Mouse (Mus musculus): Measurements from ENCODE around the gene Pde3a. TPM values are rescaled to one million over a fixed set of nuclear protein-coding genes. Genes with fewer than 3 reads are reported as not detected.

Pde3a gene
- polyA plus RNA-seq, 1 experiment = 0.04 TPM

DNA sequence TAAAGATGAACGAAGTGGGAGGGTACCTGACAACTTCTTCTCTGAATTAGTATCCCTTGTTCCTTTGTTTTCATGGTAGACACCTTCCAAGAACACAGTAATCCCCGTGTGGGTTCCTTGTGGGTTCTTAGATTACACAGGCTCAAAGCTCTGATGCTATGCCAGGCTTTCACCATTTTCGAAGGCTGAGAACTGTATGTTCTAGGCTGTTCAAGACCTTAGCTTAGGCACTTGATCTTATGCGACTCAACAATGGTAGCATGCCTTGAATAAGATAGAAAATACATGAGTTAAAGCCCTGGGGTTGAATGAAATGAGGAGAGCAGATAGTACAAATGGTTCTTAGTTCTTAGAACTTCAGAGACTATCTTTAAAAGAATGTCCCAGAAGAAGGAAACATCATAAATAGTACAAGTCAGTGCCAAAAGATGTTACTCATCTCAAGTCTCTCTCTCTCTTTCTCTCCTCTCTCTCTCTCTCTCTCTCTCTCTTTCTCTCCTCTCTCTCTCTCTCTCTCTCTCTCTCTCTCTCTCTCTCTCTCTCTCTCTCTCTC lies 83.6 kb downstream of the Pde3a start:
- Histone ChIP-seq H3K9me3 (replicated peaks; ENCODE audit: control insufficient read depth, insufficient read depth, low read length, poor library complexity, severe bottlenecking) (no peaks in the 10 kb centered on the region), H3K27me3 (ENCODE audit: control insufficient read depth, insufficient read depth, low read length, poor library complexity, severe bottlenecking) (no peaks in the 10 kb centered on the region), H3K4me1 (ENCODE audit: control insufficient read depth, insufficient read depth, low read length) (no peaks in the 10 kb centered on the region), H3K4me3 (ENCODE audit: low read depth, low read length) (no peak overlapping the region), H3K27ac (ENCODE audit: insufficient read depth, low read length) (no peak overlapping the region), H3K9ac (ENCODE audit: low read depth, poor library complexity, severe bottlenecking) (no peak overlapping the region), H3K36me3 (ENCODE audit: control insufficient read depth, insufficient read depth, low read length, poor library complexity, severe bottlenecking) (no peaks in the 10 kb centered on the region)
- TF ChIP-seq EP300 (IDR thresholded peaks at IDR 0.05; ENCODE audit: insufficient read depth, low read depth, low read length) = no peak
- no peak for TF ChIP-seq CTCF (IDR thresholded peaks at IDR 0.05; ENCODE audit: low read depth, low read length)
- TF ChIP-seq POLR2A (IDR thresholded peaks at IDR 0.05; ENCODE audit: insufficient read depth, low read length) = no peak

DNA sequence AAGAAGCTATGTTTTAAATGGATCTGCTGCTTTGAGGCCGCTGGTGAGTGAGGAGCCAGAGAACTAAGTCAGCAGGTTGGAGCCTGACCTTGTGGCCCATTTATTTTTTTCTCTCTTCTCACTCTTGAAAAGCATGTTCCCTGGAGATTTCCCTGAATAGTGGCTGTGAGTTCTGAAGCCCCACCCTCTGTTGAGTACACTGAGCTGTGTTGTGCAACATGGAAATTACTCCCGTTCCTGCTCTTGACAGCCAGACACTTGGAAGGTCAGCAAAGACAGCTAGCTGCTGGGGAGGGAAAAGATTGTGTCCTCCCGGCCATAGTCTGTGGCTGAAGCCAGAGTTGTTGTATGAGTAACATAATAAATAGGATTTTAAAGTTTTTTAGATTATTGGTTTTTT lies 84.2 kb downstream of the Pde3a start:
- TF ChIP-seq CTCF (IDR thresholded peaks at IDR 0.05; ENCODE audit: low read depth, low read length) (no peak), POLR2A (IDR thresholded peaks at IDR 0.05; ENCODE audit: insufficient read depth, low read length) (no peak), EP300 (IDR thresholded peaks at IDR 0.05; ENCODE audit: insufficient read depth, low read depth, low read length) (no peak)
- Histone ChIP-seq H3K4me3 (ENCODE audit: low read depth, low read length) (no peak overlapping the region), H3K27ac (ENCODE audit: insufficient read depth, low read length) (no peak overlapping the region), H3K36me3 (ENCODE audit: control insufficient read depth, insufficient read depth, low read length, poor library complexity, severe bottlenecking) (no peaks in the 10 kb centered on the region), H3K27me3 (ENCODE audit: control insufficient read depth, insufficient read depth, low read length, poor library complexity, severe bottlenecking) (no peaks in the 10 kb centered on the region), H3K9ac (ENCODE audit: low read depth, poor library complexity, severe bottlenecking) (no peak overlapping the region), H3K4me1 (ENCODE audit: control insufficient read depth, insufficient read depth, low read length) (no peaks in the 10 kb centered on the region), H3K9me3 (replicated peaks; ENCODE audit: control insufficient read depth, insufficient read depth, low read length, poor library complexity, severe bottlenecking) (no peaks in the 10 kb centered on the region)

DNA sequence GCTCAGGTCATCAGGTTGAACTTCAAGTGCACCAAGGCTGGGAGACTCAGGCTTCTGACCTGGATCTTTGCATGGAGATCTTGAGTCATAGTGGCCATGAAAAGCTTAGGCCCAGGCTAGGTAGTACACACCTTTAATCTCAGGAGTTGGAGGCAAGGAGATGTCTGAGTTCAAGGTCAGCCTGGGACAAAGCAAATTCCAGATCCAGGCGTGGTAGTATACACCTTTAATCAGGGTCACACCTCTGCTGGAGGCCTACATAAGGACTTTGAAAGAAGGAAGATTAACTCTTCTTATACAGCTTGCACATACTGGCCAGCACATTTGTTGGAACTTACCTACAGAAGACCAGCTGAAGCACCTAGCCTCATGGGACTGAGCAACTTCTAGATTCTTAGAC lies 86.8 kb downstream of the Pde3a start:
- Histone ChIP-seq H3K27me3 (ENCODE audit: control insufficient read depth, insufficient read depth, low read length, poor library complexity, severe bottlenecking) (no peaks in the 10 kb centered on the region), H3K9ac (ENCODE audit: low read depth, poor library complexity, severe bottlenecking) (no peak overlapping the region), H3K36me3 (ENCODE audit: control insufficient read depth, insufficient read depth, low read length, poor library complexity, severe bottlenecking) (no peaks in the 10 kb centered on the region), H3K4me1 (ENCODE audit: control insufficient read depth, insufficient read depth, low read length) (no peaks in the 10 kb centered on the region), H3K4me3 (ENCODE audit: low read depth, low read length) (no peak overlapping the region), H3K9me3 (replicated peaks; ENCODE audit: control insufficient read depth, insufficient read depth, low read length, poor library complexity, severe bottlenecking) (no peaks in the 10 kb centered on the region), H3K27ac (ENCODE audit: insufficient read depth, low read length) (no peak overlapping the region)
- TF ChIP-seq CTCF (IDR thresholded peaks at IDR 0.05; ENCODE audit: low read depth, low read length) (no peak), POLR2A (IDR thresholded peaks at IDR 0.05; ENCODE audit: insufficient read depth, low read length) (no peak), EP300 (IDR thresholded peaks at IDR 0.05; ENCODE audit: insufficient read depth, low read depth, low read length) (no peak)

DNA sequence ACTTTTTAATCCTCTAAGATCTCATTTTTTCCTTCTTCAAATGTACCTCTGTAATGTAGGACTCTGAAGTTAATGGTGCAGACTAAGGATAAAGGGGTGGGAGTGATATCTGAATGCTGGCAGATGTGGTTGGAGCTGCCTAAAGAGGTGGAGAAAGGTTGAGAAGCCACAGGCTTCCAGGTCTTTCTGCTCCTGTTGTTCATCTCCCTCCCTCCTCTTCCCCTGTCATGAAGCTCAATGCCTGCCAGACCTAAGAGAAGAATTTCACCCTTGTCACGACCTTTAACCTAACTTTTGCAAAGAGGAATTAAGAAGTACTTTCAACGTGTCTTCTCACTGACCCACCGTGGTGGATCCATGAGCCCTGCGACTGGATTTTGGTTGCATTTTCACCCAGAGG lies 87.4 kb downstream of the Pde3a start:
- Histone ChIP-seq H3K36me3 (ENCODE audit: control insufficient read depth, insufficient read depth, low read length, poor library complexity, severe bottlenecking) (no peaks in the 10 kb centered on the region), H3K9ac (ENCODE audit: low read depth, poor library complexity, severe bottlenecking) (no peak overlapping the region), H3K27me3 (ENCODE audit: control insufficient read depth, insufficient read depth, low read length, poor library complexity, severe bottlenecking) (no peaks in the 10 kb centered on the region), H3K4me3 (ENCODE audit: low read depth, low read length) (no peak overlapping the region), H3K9me3 (replicated peaks; ENCODE audit: control insufficient read depth, insufficient read depth, low read length, poor library complexity, severe bottlenecking) (no peaks in the 10 kb centered on the region), H3K4me1 (ENCODE audit: control insufficient read depth, insufficient read depth, low read length) (no peaks in the 10 kb centered on the region), H3K27ac (ENCODE audit: insufficient read depth, low read length) (no peak overlapping the region)
- TF ChIP-seq EP300 (IDR thresholded peaks at IDR 0.05; ENCODE audit: insufficient read depth, low read depth, low read length) = no peak
- TF ChIP-seq CTCF (IDR thresholded peaks at IDR 0.05; ENCODE audit: low read depth, low read length) = no peak
- no peak for TF ChIP-seq POLR2A (IDR thresholded peaks at IDR 0.05; ENCODE audit: insufficient read depth, low read length)

DNA sequence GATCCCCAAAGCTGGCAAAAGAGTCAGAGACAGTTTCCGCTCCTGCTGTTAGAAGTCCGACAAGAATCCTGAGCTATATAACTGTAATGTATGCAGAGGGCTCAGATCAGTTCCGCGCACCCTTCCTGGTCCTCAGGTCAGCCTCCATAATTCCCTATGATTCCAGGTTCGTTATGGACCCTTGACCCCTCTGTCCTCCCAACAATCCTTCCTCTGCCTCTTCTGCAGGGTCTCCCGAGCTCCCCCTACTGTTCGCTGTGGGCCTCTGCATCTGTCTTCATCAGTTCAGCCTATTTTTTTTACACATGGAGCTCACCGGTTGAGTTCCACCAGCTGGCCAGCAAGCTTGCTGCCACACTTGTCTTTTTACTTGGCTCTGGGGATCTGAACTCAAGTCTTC lies 88.6 kb downstream of the Pde3a start:
- no peaks in the 10 kb centered on the region for H3K9me3 ChIP-seq (replicated peaks; ENCODE audit: control insufficient read depth, insufficient read depth, low read length, poor library complexity, severe bottlenecking)
- TF ChIP-seq POLR2A (IDR thresholded peaks at IDR 0.05; ENCODE audit: insufficient read depth, low read length) = no peak
- peak; percentile 77 for TF ChIP-seq CTCF (IDR thresholded peaks at IDR 0.05; ENCODE audit: low read depth, low read length)
- TF ChIP-seq EP300 (IDR thresholded peaks at IDR 0.05; ENCODE audit: insufficient read depth, low read depth, low read length) = no peak
- H3K4me3 ChIP-seq (ENCODE audit: low read depth, low read length) = no peak overlapping the region
- H3K9ac ChIP-seq (ENCODE audit: low read depth, poor library complexity, severe bottlenecking) = no peak overlapping the region
- no peaks in the 10 kb centered on the region for H3K36me3 ChIP-seq (ENCODE audit: control insufficient read depth, insufficient read depth, low read length, poor library complexity, severe bottlenecking)
- no peaks in the 10 kb centered on the region for H3K4me1 ChIP-seq (ENCODE audit: control insufficient read depth, insufficient read depth, low read length)
- H3K27me3 ChIP-seq (ENCODE audit: control insufficient read depth, insufficient read depth, low read length, poor library complexity, severe bottlenecking) = no peaks in the 10 kb centered on the region
- H3K27ac ChIP-seq (ENCODE audit: insufficient read depth, low read length) = no peak overlapping the region

DNA sequence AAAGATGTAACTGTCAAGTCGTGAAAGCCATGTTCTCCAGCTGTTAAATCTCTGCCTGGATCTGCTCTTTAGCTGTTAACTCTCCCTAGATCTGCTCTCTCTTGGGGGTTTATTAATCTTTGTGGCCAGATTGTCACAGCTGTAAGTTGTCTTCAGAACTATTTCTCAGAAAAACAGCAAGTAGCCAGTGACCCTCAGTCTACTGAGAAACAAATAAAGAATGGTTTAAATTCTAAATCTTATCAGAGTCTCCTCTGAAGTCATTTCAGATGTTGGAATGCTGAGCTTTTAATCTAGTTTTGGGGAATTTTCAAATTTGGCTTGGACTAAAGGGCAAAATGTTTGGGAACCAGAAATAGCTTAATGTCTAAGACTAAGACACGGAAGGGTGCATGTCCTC lies 92.3 kb downstream of the Pde3a start:
- TF ChIP-seq CTCF (IDR thresholded peaks at IDR 0.05; ENCODE audit: low read depth, low read length) (no peak), EP300 (IDR thresholded peaks at IDR 0.05; ENCODE audit: insufficient read depth, low read depth, low read length) (no peak), POLR2A (IDR thresholded peaks at IDR 0.05; ENCODE audit: insufficient read depth, low read length) (no peak)
- H3K27me3 ChIP-seq (ENCODE audit: control insufficient read depth, insufficient read depth, low read length, poor library complexity, severe bottlenecking) = no peaks in the 10 kb centered on the region
- H3K27ac ChIP-seq (ENCODE audit: insufficient read depth, low read length) = no peak overlapping the region
- no peak overlapping the region for H3K9ac ChIP-seq (ENCODE audit: low read depth, poor library complexity, severe bottlenecking)
- H3K4me1 ChIP-seq (ENCODE audit: control insufficient read depth, insufficient read depth, low read length) = no peaks in the 10 kb centered on the region
- no peaks in the 10 kb centered on the region for H3K9me3 ChIP-seq (replicated peaks; ENCODE audit: control insufficient read depth, insufficient read depth, low read length, poor library complexity, severe bottlenecking)
- no peak overlapping the region for H3K4me3 ChIP-seq (ENCODE audit: low read depth, low read length)
- H3K36me3 ChIP-seq (ENCODE audit: control insufficient read depth, insufficient read depth, low read length, poor library complexity, severe bottlenecking) = no peaks in the 10 kb centered on the region

Measured in ES-Bruce4 (cell line).